Mouse (Mus musculus): Measurements from ENCODE around the gene Heatr5a.

- TF ChIP-seq GATA1 (IDR thresholded peaks at IDR 0.05; ENCODE audit: low read length) (no peak), TAL1 (IDR thresholded peaks at IDR 0.05; ENCODE audit: low read length) (no peak)
Observed at GRCm38 (mm10) chr12:51881775-51882174, 89.3 kb downstream of the Heatr5a start.
